Mouse (Mus musculus) thymus, postnatal 14 days (tissue): ENCODE measurements around the gene Mrgprx1.

Source experiments
- DNase-seq: peaks from one replicate; pipeline ENCODE4 v3.0.0; 2021

Gene Mrgprx1

DNA sequence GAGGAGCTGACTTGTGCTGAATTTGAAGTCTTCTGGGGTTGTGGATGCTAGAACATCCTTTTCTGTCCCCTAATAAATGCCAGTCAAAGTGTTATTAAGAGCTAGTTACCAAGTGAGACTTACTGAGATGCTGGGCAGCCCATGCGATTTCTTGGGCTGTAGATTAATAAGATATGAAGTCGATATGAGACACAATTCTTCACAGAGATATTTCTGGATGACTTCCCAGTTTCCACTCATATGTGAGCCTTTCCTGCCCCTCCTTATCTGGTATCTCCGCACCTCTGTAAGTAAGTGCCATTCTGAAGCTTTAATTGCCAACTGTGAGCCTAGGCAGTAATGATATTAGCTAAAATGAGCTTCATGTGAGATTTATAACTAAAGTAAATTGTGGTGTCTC lies at the start of gene Mrgprx1:
Mrgprx1 (minus strand) TSS at position 101 of the 400 bp plus-strand sequence.
- no peak for DNase-seq

DNA sequence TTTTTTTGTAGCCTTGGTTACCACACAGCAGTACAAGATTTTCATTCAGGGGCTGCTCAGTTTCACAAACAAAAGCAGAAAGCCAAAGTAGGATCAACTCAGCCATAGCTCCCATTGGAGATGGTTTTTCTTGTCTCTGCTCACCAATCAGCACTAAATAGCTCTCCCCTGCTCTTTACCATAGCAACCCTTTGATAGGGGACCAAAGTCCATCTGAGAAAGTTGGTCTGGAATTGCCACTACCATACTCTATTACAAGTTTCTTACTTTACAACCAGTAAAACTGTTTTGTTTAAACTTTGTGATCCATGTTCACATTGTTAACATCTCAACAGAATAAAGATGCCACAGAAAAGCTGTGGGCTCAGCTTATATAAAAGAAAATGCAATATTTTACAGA lies 48.1 kb upstream of the Mrgprx1 start:
- no peak for DNase-seq

GRCm38 (mm10) chr7:48046475-48047185 lies 19.2 kb upstream of the Mrgprx1 start:
- DNase-seq: no peak

- no peak for DNase-seq
Measured at GRCm38 (mm10) chr7:48044046-48044445, 16.6 kb upstream of the Mrgprx1 start.

- DNase-seq: no peak
Measured at GRCm38 (mm10) chr7:48017874-48018273, 9.5 kb downstream of the Mrgprx1 start.

GRCm38 (mm10) chr7:47995689-47996088 lies 31.7 kb downstream of the Mrgprx1 start:
- no peak for DNase-seq

GRCm38 (mm10) chr7:47986752-47987151 lies 40.6 kb downstream of the Mrgprx1 start:
- DNase-seq: no peak

GRCm38 (mm10) chr7:47981995-47982394 lies 45.4 kb downstream of the Mrgprx1 start, which contains the start of gene Mrgpra4:
TSS of gene Mrgpra4 (minus strand) at chr7:47982095.
- DNase-seq: no peak
